Mouse (Mus musculus) gastrocnemius, postnatal 4 days (tissue): ENCODE measurements around the gene Nol10. TPM values are rescaled to one million over a fixed set of nuclear protein-coding genes. Genes with fewer than 3 reads are reported as not detected.
A peak's percentile ranks its signal among the peaks of the same experiment; 100 is the strongest.

Experiments used
- DNase-seq, 2 experiments: peaks; one replicate each; pipeline ENCODE4 v3.0.0; 2021 to 2022; ENCODE audit warnings: low spot score in 2 of 2, mixed read lengths in 2 of 2
- long read RNA-seq, 2 experiments: library from polyadenylated mRNA; stranded (forward); transcript quantifications; one replicate each; pipeline ENCODE4 v2.0.0; 2021
- total RNA-seq, 2 experiments: library from RNA; stranded (reverse); gene quantifications; 2 replicates each; pipeline ENCODE4 v1.2.3; 2021

Nol10 gene
- 10 to 100 TPM; 10.1 to 11.2 TPM for total RNA-seq
- long read RNA-seq, experiment 1, partial matches to known transcripts, result 1 of 5 reads
- long read RNA-seq, experiment 1, other reads (novel, unspliced or antisense), result 3 of 5 reads
- long read RNA-seq, experiment 2, partial matches to known transcripts, result 0 of 5 reads
- long read RNA-seq, experiment 2, other reads (novel, unspliced or antisense), result 2 of 5 reads

DNA sequence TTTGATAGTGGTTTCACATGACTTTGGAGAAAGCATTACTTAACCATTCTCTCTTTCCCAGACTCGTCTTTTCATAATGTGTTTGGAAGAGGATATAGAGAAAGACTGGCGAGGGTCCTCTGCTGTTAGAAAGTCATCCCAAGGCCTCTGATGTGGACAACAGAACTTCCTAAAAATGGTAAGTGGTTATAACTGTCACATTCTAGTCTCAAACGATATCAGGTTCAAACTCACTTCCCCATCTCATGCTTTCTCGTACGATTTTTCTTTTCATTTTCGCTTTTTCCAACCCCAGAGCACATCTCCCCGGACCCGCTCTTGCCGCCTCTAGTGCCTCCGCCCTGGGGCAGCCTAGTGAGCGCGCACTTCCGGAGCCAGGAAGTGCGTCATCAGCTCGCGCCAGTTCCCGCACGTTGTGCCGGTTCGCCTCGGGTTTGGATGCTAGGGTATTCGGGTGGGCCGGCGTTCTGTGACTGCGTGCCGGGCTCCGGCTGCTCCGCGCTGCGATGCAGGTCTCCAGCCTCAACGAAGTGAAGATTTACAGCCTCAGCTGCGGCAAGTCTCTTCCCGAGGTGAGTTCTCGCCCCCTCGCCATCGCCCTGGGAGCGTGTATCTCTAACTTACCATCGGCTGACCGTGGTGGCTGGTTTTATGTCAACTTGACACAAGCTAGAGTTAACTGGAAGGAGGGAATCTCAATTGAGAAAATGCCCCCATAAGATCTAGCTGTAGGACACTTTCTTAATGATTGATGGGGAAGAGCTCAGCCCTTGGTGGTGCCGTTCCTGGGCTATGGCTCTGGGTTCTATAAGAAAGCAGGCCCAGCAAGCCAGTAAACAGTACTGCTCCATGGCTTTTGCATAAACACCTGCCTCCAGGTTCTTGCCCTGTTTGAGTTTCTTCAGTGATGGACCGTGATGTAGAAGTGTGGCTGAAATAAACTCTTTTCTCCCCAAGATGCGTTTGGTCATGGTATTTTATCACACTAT is at the start of gene Nol10:
TSS of gene Nol10 (plus strand) at position 411 of the 989 bp plus-strand sequence.
- DNase-seq, result peak; percentile 80 to 90

- no peak for DNase-seq
These were observed 48.4 kb upstream of the Nol10 start for GRCm38 (mm10) chr12:17299902-17300301.

GRCm38 (mm10) chr12:17305445-17305844 is 42.8 kb upstream of the Nol10 start:
- no peak for DNase-seq

DNA sequence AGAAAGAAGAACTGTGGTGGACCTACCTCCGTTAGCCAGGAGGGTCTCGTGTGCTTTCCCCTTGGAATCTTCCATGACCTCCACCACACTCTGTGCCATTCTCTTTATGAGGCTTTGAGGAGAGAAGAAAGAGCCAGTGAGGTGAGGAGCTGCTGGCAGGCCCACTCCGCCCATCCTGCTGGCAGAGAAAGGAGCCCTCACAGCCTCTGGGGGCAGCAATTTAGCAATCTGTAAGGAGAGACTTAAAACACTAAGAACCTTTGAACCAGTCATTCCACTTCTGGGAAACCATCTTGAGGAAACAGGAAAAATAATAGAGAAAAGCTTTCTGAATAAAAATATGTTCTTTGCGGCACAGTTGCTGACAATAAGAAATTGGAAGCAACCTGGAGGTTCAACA is 40.0 kb upstream of the Nol10 start:
- DNase-seq, result no peak

DNA sequence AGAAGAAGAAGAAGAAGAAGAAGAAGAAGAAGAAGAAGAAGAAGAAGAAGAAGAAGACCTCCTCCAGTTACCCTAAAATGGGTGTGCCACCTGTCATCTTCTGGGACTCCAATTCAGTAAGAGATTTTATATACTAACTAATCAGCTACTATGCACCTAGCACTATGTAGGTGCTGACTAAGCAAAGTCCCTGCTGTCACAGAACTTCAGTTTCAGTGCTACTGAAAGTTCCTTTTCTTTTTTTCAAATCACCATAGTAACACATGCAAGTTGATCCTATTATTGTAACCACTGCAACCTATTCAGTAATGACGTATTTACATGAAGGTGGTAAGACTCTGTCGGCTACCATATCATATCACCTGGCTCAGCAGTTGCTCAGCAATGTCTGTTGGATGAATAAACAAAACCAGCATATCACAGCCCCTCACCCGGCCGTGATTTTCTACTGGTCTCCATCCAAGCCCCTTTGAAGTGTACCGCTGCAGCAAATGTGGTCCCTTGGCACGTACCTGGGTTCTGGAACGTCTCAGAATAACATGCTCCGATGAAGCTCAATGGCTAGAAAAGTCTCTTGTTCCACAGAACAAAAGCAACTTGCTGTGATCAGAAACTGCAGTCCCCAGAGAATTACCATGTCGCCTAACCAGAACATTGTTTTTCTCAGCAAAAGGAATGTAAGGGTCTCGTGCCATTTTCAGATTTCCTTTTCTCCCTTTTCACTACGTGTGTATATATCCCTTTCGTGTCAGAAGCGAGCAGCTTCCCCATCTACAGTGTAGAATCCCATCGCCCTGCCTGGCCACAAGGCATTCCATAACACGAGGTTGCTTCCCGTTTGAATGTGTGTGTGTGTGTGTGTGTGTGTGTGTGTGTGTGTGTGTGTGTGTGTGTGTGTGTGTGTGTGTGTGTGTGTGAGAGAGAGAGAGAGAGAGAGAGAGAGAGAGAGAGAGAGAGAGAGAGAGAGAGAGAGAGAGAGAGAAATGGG is 37.1 kb upstream of the Nol10 start:
- DNase-seq, result no peak

- no peak for DNase-seq
These were observed 32.2 kb upstream of the Nol10 start for GRCm38 (mm10) chr12:17316096-17316495.

DNA sequence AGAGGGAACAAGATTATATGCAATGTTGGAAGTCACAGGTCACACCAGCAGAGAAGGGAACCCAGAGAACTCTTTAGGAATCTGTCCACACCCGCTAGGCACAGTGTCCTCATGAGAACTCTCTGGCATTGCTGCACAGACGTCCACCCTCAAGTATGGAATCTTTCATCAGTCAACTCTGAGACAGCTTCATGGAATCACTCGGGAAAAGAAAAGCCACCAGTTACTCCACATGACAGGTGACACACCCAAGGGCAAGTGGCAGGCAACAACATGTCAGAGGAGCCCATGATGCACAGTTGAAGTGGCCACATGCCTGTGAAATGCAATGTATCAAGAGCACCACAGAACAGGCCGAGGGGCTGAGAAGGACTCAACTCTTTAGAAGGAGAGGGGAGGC is 30.3 kb upstream of the Nol10 start:
- no peak for DNase-seq

- DNase-seq, result no peak
These were observed 29.8 kb upstream of the Nol10 start for GRCm38 (mm10) chr12:17318453-17318852.

- no peak for DNase-seq
These were observed 23.4 kb upstream of the Nol10 start for GRCm38 (mm10) chr12:17324549-17325470.

DNA sequence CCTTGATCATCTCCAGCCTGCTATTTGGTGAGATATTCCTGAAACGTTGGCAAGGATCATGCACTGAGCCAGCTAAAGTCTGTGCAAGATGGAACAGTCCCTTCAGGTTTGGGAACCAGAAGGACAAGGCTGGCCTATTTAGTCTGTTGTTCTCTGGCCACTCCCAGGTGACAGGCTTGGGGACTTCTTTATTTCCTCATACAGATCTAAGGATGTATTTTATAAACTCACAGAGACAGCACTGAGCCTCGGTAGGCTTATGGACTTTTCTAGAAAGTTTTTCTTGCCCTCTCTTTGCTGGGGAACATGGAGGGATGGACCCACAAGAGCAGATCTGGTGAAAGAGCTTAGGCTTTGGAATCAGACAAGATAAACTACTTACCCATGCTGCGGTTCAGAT is 19.0 kb upstream of the Nol10 start, which contains the start of gene Atp6v1c2:
TSS of gene Atp6v1c2 (minus strand) at position 101 of the 400 bp plus-strand sequence.
- DNase-seq, result no peak

DNA sequence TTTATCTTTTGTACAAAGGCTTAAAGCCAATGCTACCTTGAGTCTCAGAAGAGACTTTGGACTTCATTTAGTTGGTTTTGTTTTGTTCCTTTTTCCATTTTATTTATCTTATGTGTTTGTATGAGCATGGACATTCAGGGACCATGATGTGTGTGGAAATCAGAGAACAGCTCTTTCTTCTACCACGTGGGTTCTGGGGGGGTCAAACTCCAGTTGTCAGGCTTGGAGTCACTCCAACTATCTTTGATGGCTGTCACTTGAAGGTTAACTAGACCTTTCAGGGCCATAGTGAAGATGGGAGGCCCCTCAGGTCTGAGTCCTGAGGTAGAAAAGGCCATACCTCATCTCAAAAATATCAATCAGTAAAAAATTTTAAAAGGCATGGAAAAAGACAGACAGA is 14.8 kb upstream of the Nol10 start:
- no peak for DNase-seq

DNA sequence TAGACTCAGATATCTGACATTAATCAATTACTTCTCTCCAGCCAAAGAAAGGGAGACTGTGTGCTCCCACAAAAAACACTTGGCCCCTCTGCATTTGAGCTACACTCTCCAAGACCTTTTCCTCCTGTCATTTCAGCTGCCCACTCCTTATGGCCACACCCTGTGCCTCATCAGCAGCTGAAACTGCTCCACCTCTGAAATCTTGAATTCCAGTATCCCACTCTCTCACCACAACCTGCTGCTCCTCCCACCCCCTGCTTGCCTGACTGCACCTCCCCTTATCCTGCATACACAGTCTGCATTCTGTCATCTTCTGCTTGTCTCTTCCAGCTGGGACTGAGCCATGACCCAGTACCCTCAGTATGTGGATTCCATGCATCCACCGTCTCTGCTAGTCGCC is 9.9 kb upstream of the Nol10 start:
- DNase-seq, result no peak

GRCm38 (mm10) chr12:17339114-17339905 is 8.9 kb upstream of the Nol10 start:
- no peak for DNase-seq

- DNase-seq, result no peak
These were observed 771 bp upstream of the Nol10 start for GRCm38 (mm10) chr12:17347327-17348047.

DNA sequence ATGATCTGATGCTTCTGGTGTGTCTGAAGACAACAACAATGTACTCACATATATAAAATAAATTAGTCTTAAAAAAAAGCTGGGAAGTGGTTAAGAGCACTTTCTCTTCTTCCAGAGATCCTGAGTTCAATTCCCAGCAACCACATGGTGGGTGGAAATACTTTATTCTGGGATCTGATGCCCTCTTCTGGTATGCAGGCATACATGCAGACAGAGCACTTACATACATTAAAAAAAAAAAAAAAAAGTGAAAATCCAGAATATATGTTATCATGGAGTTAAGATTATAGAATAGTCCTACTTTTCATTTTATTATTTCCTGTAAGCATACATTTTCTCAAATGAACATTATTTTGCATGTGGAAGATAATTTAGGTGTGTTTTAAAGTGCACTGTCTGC is 1.8 kb downstream of the Nol10 start:
- DNase-seq, result no peak

DNA sequence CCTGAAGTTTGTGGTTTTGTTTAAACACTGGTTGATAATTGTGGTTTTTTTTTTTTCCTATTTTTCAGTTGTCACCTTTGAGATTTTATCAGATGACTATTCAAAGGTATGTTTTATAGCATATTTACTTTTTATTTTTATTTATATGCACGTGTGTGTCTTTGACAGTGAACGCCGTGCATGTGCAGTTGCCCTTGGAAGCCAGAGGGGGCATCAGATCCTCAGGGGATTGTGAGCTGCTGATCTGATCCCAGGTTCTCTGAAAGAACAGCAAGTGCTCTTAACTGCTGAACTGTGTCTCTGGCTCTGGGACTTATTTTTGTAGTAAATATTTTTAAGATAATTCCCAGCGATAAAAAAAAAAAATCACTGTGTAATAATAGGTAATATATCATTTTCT is 8.6 kb downstream of the Nol10 start:
- no peak for DNase-seq

DNA sequence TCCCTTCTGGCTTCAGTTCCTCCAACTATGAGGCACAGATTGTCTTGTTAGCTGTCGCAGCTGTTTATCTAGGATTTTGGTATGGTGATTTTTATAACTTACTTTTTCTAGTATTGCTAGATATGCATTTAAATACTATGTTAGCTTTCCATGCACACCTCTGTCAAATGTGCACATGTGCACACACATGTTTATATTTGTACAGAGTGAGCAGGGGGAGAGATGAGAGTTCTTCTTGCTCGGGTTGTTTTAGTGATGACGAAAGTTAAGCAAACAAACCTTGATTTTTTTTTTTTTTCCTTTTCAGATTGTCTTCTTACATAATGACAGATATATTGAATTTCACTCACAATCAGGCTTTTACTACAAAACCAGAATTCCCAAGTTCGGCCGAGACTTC is 9.5 kb downstream of the Nol10 start:
- DNase-seq, result no peak

DNA sequence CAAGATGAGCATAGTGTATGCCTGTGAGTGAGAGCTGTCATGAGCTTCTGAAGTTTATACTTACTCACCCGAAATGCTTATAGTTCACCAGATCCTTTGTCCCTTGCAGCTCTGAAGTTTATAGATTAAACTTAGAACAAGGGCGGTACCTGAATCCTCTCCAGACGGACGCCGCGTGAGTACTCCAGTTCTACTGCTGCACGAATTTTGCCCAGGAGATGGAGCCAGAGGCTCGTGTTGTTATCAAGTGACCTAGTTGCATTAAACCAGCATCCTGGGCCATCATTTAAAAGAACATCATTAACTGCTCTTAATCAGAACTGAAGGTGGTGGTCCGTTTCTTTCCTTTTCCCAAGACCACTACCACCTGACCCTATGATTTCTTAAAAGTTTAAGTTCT is 10.7 kb downstream of the Nol10 start:
- no peak for DNase-seq

DNA sequence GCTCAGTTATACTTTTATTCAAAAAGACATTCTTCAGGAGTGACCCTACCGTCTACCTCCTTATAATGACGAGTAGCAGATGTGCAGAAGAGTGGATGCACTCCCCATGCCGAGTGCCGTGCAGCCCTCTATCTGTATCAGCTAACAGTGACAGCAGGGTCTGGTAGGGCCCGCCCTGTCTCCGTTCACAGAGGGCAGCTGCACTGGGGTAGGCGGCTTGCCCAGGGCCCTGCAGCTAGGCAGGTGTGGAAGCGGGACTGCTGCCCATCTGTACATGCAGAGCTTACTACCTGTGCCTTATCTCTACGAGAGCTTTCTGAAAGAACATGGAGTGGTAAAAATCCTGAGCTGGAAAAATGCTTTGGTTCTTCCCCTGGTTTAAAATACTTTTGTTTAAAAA is 11.8 kb downstream of the Nol10 start:
- DNase-seq, result no peak
